Mouse (Mus musculus): ENCODE data around the gene Phactr3. TPM values are rescaled to one million over a fixed set of nuclear protein-coding genes. Genes with fewer than 3 reads are reported as not detected.

Phactr3 gene
- polyA plus RNA-seq, 1 experiment: not detected

DNA sequence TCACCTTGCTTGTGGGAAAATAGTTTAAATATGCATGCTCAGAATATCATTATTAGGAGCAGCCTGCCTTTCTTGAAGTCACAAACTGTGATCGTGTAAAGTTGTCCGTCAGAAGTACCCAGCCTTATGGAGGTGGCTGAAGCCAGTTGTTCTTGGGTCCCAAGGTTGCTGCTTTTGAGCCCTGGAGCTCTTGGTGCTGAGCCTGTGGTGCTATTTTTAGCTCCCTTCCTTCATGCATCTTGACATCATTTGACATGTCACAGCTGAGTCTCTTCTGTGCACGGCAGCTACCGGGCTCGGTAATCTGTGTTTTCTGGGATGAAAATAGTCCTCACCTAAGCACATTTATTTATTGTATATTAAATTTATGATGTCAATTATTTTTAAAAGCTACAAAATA, 76.1 kb downstream of the Phactr3 start:
- WGBS: 34% methylated on average over 5 of the region's 5 CpGs
- Histone ChIP-seq H3K4me1 (ENCODE audit: control insufficient read depth, insufficient read depth, low read length) (peaks cover 54% of the 10 kb centered on the region), H3K27ac (ENCODE audit: insufficient read depth, low read depth, low read length) (0 out of 2 replicates have a peak overlapping the region, but pooled peaks have one; percentile 22), H3K4me3 (ENCODE audit: insufficient read depth, low read depth, low read length) (no peak overlapping the region)
- no peak for TF ChIP-seq POLR2A (IDR thresholded peaks at IDR 0.05; ENCODE audit: insufficient read depth, low read depth, low read length)
- no peak for TF ChIP-seq CTCF (IDR thresholded peaks at IDR 0.05; ENCODE audit: insufficient read depth, low read depth, low read length)

DNA sequence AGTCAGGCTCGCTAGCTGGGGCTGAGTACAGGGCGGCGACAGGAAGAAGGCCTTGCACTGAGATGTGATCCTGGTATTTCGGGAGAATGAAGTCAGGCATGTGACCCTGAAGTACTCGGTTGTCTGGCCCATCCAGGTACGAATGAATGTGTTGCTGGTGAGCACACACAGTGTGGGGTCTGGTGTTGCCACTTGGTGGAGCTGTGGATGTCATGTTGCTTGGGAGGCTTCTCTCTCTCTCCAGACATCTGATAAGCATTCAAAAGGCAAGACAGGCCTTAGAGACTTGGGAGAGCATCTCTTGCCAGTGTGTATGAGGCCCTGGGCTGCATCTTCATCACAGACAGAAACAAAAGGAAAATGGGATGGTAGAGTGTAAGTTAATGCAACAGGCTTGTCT, 77.3 kb downstream of the Phactr3 start:
- H3K4me3 ChIP-seq (ENCODE audit: insufficient read depth, low read depth, low read length): no peak overlapping the region
- peaks cover 51% of the 10 kb centered on the region for H3K4me1 ChIP-seq (ENCODE audit: control insufficient read depth, insufficient read depth, low read length)
- no peak overlapping the region for H3K27ac ChIP-seq (ENCODE audit: insufficient read depth, low read depth, low read length)
- no peak for TF ChIP-seq POLR2A (IDR thresholded peaks at IDR 0.05; ENCODE audit: insufficient read depth, low read depth, low read length)
- no peak for TF ChIP-seq CTCF (IDR thresholded peaks at IDR 0.05; ENCODE audit: insufficient read depth, low read depth, low read length)
- 83% methylated on average over 6 of the region's 6 CpGs for WGBS

DNA sequence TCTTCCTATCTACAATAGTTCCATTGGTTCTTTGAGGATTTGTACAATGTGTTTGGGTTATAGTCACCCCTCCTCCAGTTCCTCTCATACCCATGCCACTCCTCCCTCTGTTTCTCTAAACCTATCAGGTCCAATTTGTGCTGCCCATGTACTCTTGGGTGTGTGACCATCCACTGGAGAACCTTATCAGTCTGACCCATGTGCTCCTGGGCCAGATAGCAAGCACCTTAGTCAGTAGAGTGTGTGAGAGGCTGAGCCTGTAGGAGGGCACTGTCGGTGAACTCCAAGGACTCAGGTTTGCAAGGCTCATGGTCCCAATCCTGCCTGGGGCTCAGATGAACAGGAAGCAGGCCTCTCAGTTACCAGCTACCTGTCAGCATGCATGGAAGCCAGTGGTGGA, 78.8 kb downstream of the Phactr3 start:
- Histone ChIP-seq H3K27ac (ENCODE audit: insufficient read depth, low read depth, low read length) (no peak overlapping the region), H3K4me1 (ENCODE audit: control insufficient read depth, insufficient read depth, low read length) (peaks cover 50% of the 10 kb centered on the region), H3K4me3 (ENCODE audit: insufficient read depth, low read depth, low read length) (no peak overlapping the region)
- TF ChIP-seq POLR2A (IDR thresholded peaks at IDR 0.05; ENCODE audit: insufficient read depth, low read depth, low read length): no peak
- no peak for TF ChIP-seq CTCF (IDR thresholded peaks at IDR 0.05; ENCODE audit: insufficient read depth, low read depth, low read length)
- WGBS: 74% methylated on average over 1 of the region's 1 CpGs

DNA sequence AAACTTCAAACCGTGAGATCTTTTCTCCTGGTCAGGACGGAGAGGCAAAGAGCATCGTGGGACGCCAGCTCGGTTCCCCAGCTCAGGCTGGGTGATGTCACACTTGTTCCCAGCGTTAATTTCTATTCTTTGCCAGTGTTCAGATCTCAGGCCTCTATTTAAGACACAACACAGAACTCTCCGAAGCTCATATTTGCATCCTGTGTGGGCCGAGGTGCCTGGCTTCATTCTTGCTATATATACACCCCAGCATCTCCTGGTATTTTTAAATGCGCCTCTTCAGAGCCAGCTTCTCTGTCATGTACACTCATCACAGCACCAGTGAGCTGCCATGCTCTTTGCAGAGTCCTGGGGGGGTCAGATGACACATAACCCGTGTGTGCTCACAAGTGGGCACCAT, 85.7 kb downstream of the Phactr3 start:
- Histone ChIP-seq H3K4me1 (ENCODE audit: control insufficient read depth, insufficient read depth, low read length) (peaks cover 47% of the 10 kb centered on the region), H3K4me3 (ENCODE audit: insufficient read depth, low read depth, low read length) (no peak overlapping the region), H3K27ac (ENCODE audit: insufficient read depth, low read depth, low read length) (peak overlapping the region; percentile 97)
- WGBS: 33% methylated on average over 10 of the region's 10 CpGs
- TF ChIP-seq POLR2A (IDR thresholded peaks at IDR 0.05; ENCODE audit: insufficient read depth, low read depth, low read length) (no peak), CTCF (IDR thresholded peaks at IDR 0.05; ENCODE audit: insufficient read depth, low read depth, low read length) (no peak)

DNA sequence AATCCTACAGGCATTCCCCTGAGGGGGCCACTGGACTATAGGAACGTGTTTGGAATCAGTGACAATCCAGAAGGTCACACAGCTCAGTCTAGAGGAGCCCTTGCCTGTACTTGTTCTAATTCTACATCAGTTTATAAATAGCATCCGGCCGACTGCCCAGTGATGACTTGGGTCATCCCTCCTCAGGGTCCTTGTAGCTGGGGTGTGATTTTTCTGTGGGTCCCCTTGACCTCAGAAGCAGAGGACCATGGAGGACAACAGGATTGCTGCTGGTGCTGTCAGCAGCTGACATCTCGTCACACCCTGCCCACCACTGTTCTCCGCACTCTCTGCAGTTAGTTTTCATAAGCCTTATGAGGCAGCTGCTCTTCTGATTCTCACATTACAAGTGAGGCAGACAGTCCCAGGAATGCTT, 89.4 kb downstream of the Phactr3 start:
- Histone ChIP-seq H3K4me3 (ENCODE audit: insufficient read depth, low read depth, low read length) (no peak overlapping the region), H3K4me1 (ENCODE audit: control insufficient read depth, insufficient read depth, low read length) (peaks cover 40% of the 10 kb centered on the region), H3K27ac (ENCODE audit: insufficient read depth, low read depth, low read length) (no peak overlapping the region)
- WGBS: 67% methylated on average over 5 of the region's 5 CpGs
- TF ChIP-seq CTCF (IDR thresholded peaks at IDR 0.05; ENCODE audit: insufficient read depth, low read depth, low read length) (no peak), POLR2A (IDR thresholded peaks at IDR 0.05; ENCODE audit: insufficient read depth, low read depth, low read length) (no peak)

DNA sequence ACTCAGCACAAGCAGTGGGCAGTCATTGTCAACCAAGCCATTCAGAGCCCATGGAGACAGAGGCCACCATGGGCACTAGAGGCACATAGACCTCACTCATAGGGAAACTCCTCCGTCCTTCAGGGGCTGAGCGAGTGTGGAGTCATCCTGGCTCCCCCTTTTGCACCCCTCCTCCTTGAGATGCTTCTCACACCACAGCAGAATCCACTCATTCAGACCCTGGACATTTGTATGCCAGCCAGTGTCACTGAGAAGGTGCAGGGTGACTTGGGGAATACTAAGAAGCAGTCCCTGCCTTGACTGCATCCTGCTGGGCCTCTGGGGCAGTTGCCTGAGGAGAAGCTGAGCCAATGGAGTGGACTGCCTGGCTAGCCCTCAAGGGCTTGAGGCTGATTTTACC, 95.1 kb downstream of the Phactr3 start:
- H3K27ac ChIP-seq (ENCODE audit: insufficient read depth, low read depth, low read length): peak overlapping the region; percentile 54
- TF ChIP-seq CTCF (IDR thresholded peaks at IDR 0.05; ENCODE audit: insufficient read depth, low read depth, low read length) (no peak), POLR2A (IDR thresholded peaks at IDR 0.05; ENCODE audit: insufficient read depth, low read depth, low read length) (no peak)
- H3K4me3 ChIP-seq (ENCODE audit: insufficient read depth, low read depth, low read length): no peak overlapping the region
- peaks cover 28% of the 10 kb centered on the region for H3K4me1 ChIP-seq (ENCODE audit: control insufficient read depth, insufficient read depth, low read length)
- 58% methylated on average over 2 of the region's 2 CpGs for WGBS

DNA sequence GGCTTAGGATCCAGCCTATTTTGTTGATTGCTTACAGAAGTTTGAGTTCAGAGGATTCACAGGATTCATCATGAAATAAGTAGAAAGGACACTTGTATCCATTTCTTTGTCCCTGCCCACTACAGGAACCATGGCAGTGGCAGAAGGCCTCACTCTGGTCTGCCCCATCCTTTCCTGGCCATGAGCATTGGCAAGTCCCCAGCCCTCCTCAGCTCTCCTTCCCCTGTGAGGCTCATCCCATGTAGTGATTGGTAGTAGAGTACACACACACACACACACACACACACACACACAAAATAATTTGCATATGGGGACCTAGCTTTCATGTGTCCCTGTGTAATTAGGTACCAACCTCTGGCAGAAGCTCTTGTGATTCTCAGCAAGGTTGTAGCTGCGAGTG, 95.8 kb downstream of the Phactr3 start:
- no peak overlapping the region for H3K4me3 ChIP-seq (ENCODE audit: insufficient read depth, low read depth, low read length)
- H3K27ac ChIP-seq (ENCODE audit: insufficient read depth, low read depth, low read length): peak overlapping the region; percentile 54
- 70% methylated on average over 1 of the region's 1 CpGs for WGBS
- peaks cover 26% of the 10 kb centered on the region for H3K4me1 ChIP-seq (ENCODE audit: control insufficient read depth, insufficient read depth, low read length)
- TF ChIP-seq CTCF (IDR thresholded peaks at IDR 0.05; ENCODE audit: insufficient read depth, low read depth, low read length): no peak

DNA sequence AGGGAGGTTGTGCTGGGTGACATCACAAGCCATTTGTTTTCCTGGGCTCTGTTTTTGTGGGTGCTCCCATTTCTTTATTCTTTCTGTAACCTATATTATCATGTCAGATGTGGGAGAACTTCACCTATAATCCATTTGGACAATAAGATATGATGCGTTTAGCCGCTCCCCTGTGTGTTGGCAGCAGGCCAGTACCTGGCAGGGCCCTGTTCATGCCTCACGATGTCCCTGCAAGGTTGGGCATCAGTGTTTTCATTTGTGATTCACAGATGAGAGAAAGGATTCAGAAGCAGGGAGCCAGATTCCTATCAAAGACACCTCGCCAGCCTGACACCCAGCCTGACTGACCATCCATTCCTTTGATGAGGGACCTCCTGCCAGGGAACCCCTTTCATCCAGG, 99.7 kb downstream of the Phactr3 start:
- Histone ChIP-seq H3K4me1 (ENCODE audit: control insufficient read depth, insufficient read depth, low read length) (peaks cover 15% of the 10 kb centered on the region), H3K4me3 (ENCODE audit: insufficient read depth, low read depth, low read length) (no peak overlapping the region), H3K27ac (ENCODE audit: insufficient read depth, low read depth, low read length) (no peak overlapping the region; the same call in none of the 2 replicates)
- TF ChIP-seq POLR2A (IDR thresholded peaks at IDR 0.05; ENCODE audit: insufficient read depth, low read depth, low read length) (no peak), CTCF (IDR thresholded peaks at IDR 0.05; ENCODE audit: insufficient read depth, low read depth, low read length) (no peak)
- 58% methylated on average over 4 of the region's 4 CpGs for WGBS

DNA sequence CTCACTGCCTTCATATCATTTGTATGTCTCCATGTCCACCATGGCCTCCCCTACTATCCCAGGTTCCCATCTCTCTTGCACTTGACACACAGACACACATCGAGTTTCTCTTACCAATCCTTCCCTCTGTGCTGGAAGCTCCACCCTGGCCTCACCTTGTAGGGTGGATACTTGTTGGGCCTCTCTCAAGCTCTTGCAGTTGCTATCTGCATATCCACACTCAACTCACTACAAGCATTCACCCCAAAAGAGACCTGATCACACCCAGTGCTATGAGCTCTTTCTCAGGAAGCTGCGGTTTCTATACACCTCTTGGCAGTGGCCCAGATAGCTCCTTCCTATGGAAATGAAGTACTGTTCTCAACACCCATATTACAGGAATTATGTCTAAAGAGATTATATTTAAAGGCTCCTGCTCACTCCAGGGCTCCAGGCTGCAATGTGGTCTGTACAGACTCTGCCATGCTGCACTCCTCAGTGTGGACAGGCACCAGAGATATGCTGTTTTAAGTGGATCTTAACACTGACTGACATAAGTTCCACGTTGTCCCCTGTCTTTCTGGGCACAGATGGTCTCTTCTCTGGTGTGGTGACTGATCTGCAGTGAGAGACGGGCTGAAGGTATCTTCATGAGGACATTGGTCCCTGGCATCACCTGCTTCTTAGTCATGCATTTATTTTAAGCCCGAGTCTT, 100.8 kb downstream of the Phactr3 start:
- WGBS: 39% methylated on average over 5 of the region's 5 CpGs
- TF ChIP-seq POLR2A (IDR thresholded peaks at IDR 0.05; ENCODE audit: insufficient read depth, low read depth, low read length): no peak
- no peak for TF ChIP-seq CTCF (IDR thresholded peaks at IDR 0.05; ENCODE audit: insufficient read depth, low read depth, low read length)
- Histone ChIP-seq H3K4me3 (ENCODE audit: insufficient read depth, low read depth, low read length) (no peak overlapping the region), H3K27ac (ENCODE audit: insufficient read depth, low read depth, low read length) (peak overlapping the region; percentile 94), H3K4me1 (ENCODE audit: control insufficient read depth, insufficient read depth, low read length) (peaks cover 9% of the 10 kb centered on the region)

All from olfactory bulb, adult 2 months (tissue).